Mouse (Mus musculus) G1E-ER4 (cell line): ENCODE results near the gene Psmd6. TPM values are rescaled to one million over a fixed set of nuclear protein-coding genes. Genes with fewer than 3 reads are reported as not detected.

Experiments
- GATA1 ChIP-seq: IDR thresholded peaks from one replicate; pipeline ENCODE4 v1.8.0; 2012; ENCODE audit warnings: low read length, inconsistent platforms
- polyA plus RNA-seq: library from polyadenylated mRNA; stranded (reverse); fragments of >175 nt; gene quantifications from 2 replicates; pipeline ENCODE4 v1.2.3, GENCODE M21; 2012

Gene Psmd6
- polyA plus RNA-seq, result 73.5 and 123 TPM in 2 replicates

GRCm38 (mm10) chr14:14120230-14121096, at the start of gene Psmd6:
TSS of gene Psmd6 (minus strand) at chr14:14120984.
- no peak for TF ChIP-seq GATA1

GRCm38 (mm10) chr14:14110710-14111109, 10.1 kb downstream of the Psmd6 start:
- no peak for TF ChIP-seq GATA1

GRCm38 (mm10) chr14:14104930-14105318, 15.9 kb downstream of the Psmd6 start:
- no peak for TF ChIP-seq GATA1

- TF ChIP-seq GATA1, result no peak
Observed at GRCm38 (mm10) chr14:14104213-14104929, 16.4 kb downstream of the Psmd6 start.

- TF ChIP-seq GATA1, result no peak
Observed at GRCm38 (mm10) chr14:14101296-14101695, 19.5 kb downstream of the Psmd6 start.

- no peak for TF ChIP-seq GATA1
Observed at GRCm38 (mm10) chr14:14100773-14101280, 20.0 kb downstream of the Psmd6 start.

- no peak for TF ChIP-seq GATA1
Observed at GRCm38 (mm10) chr14:14098330-14098980, 22.3 kb downstream of the Psmd6 start.

GRCm38 (mm10) chr14:14090571-14090970, 30.2 kb downstream of the Psmd6 start:
- no peak for TF ChIP-seq GATA1

GRCm38 (mm10) chr14:14088016-14088791, 32.6 kb downstream of the Psmd6 start:
- TF ChIP-seq GATA1, result peak; percentile 69

- no peak for TF ChIP-seq GATA1
Observed at GRCm38 (mm10) chr14:14087348-14087747, 33.4 kb downstream of the Psmd6 start.

- TF ChIP-seq GATA1, result no peak
Observed at GRCm38 (mm10) chr14:14086711-14087263, 34.0 kb downstream of the Psmd6 start.

GRCm38 (mm10) chr14:14083811-14084210, 37.0 kb downstream of the Psmd6 start:
- TF ChIP-seq GATA1, result no peak

- TF ChIP-seq GATA1, result no peak
Observed at GRCm38 (mm10) chr14:14080604-14081194, 40.1 kb downstream of the Psmd6 start.

- no peak for TF ChIP-seq GATA1
Observed at GRCm38 (mm10) chr14:14071456-14071855, 49.3 kb downstream of the Psmd6 start.

GRCm38 (mm10) chr14:14070541-14071315, 50.1 kb downstream of the Psmd6 start:
- TF ChIP-seq GATA1, result no peak
